Mouse (Mus musculus) stomach, postnatal 0 days (tissue): ENCODE data around the gene Pdhb.

ENCODE experiments used
- CTCF ChIP-seq: IDR thresholded peaks from 2 replicates; pipeline ENCODE4 v1.5.1; 2016; ENCODE audit warnings: antibody characterized with exemption, low read depth, mild to moderate bottlenecking, moderate library complexity
- EP300 ChIP-seq: optimal IDR thresholded peaks from 2 replicates; pipeline ENCODE3; 2016; ENCODE audit warnings: antibody characterized with exemption

- TF ChIP-seq CTCF, result no peak
- no peak for TF ChIP-seq EP300
These were observed 33.5 kb upstream of the Pdhb start for GRCm38 (mm10) chr14:8206179-8206910.
